13 mouse cellular contexts compared by ENCODE assay signal in the genomic region with DNA sequence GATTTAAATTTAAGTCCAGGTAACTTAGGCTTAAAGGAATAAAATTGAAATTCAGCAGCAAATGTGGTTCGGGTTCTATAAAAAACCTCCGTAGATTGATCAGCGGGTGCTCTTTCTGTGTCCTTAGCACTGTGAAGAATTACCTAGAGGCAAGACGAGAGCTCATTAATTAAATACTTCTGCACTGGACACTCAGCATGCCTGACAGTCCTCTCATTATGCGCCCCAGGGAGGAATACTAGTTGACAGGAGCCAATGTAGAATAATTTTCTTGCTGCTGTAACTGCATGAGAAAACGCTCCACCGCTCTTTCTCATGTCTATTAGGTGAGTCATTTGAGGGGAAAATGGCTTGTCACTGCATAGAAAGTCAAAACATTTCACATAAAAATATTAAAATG.
"Had no signal": no experiment of that assay in that cellular context is flagged by ENCODE, and none has a peak within 500 bp of the region (broad histone marks: within the 10 kb centered on the region; RNA-seq: fewer than 3 reads in every experiment).

No protein-coding gene starts in this region.

- H3K4me2 ChIP-seq: limb, embryonic 13.5 days; neural tube, embryonic 13.5 days had no signal

- H3K9ac ChIP-seq: limb, embryonic 13.5 days; liver, embryonic 14.5 days; neural tube, embryonic 13.5 days had no signal

- H3K4me1 ChIP-seq: limb, embryonic 13.5 days had no signal

- H3K9me3 ChIP-seq: limb, embryonic 13.5 days; neural tube, embryonic 13.5 days had no signal

- H3K27ac ChIP-seq: layer of hippocampus, adult 2 months; limb, embryonic 13.5 days; liver, embryonic 14.5 days; neural tube, embryonic 13.5 days had no signal

- H3K36me3 ChIP-seq: limb, embryonic 13.5 days; neural tube, embryonic 13.5 days had no signal

- H3K27me3 ChIP-seq: limb, embryonic 13.5 days had no signal

- H3K4me3 ChIP-seq: layer of hippocampus, adult 2 months; limb, embryonic 13.5 days; neural tube, embryonic 13.5 days had no signal

- DNase-seq: kidney, adult 18-20 months; kidney, postnatal 10 days; kidney, postnatal 4 days; left cerebral cortex, postnatal 4 days; lung, adult 18-20 months; lung, postnatal 36 days; right cerebral cortex, adult 18-20 months; right cerebral cortex, postnatal 25 days; thymus, postnatal 4 days had no signal
